Mouse (Mus musculus): ENCODE measurements around the gene Rbck1. TPM values are rescaled to one million over a fixed set of nuclear protein-coding genes. Genes with fewer than 3 reads are reported as not detected.
A peak's percentile ranks its signal among the peaks of the same experiment; 100 is the strongest.
"Not testable (repeated sequence)": the region's sequence is repeated elsewhere in the genome, so short reads cannot be mapped to it uniquely, and the experiment has no call there.

Rbck1 gene
- total RNA-seq, 4 experiments from 2014 or later = 23.7 to 31.7 (median 27.1) TPM

GRCm38 (mm10) chr2:152303781-152304180 is 28.7 kb downstream of the Rbck1 start:
- no peak for DNase-seq (ENCODE audit: low spot score in 2 of 2)

- DNase-seq (ENCODE audit: low spot score in 2 of 2) = no peak
Observed at GRCm38 (mm10) chr2:152302862-152303261, 29.6 kb downstream of the Rbck1 start.

- DNase-seq (ENCODE audit: low spot score in 2 of 2) = no peak
Observed at GRCm38 (mm10) chr2:152294541-152294940, 37.9 kb downstream of the Rbck1 start.

GRCm38 (mm10) chr2:152293727-152294475 is 38.6 kb downstream of the Rbck1 start, which contains the start of gene Tbc1d20:
Gene Tbc1d20, plus strand, starts transcription at chr2:152293828.
- DNase-seq (ENCODE audit: low spot score in 2 of 2) = peak; percentile 77 to 85

DNA sequence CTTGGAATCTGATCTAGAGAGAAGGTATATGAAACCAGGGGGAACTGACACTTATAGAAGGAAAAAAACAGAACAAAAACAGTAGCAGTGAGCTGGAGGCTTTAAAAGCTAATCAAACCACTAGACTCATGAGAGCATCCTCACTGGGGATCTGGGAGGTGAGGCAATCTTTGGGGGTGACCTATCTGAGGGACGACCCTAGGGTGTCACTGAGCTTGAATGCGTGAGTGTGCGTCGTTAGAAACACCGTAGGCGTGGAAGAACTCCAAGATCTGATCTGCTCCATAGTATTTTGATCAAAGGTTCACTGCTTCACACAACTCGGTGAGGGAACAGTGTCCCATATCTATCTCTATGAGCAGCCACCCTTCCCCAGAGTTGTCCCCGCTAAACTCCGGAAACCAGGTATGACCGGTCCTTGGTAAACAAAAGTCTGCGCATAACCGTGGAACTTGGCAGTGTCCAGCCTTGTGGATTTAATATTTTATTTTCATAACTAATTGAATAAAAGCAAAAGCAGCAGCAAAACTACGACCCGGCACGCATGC is 39.2 kb downstream of the Rbck1 start:
- DNase-seq (ENCODE audit: low spot score in 2 of 2) = no peak

DNA sequence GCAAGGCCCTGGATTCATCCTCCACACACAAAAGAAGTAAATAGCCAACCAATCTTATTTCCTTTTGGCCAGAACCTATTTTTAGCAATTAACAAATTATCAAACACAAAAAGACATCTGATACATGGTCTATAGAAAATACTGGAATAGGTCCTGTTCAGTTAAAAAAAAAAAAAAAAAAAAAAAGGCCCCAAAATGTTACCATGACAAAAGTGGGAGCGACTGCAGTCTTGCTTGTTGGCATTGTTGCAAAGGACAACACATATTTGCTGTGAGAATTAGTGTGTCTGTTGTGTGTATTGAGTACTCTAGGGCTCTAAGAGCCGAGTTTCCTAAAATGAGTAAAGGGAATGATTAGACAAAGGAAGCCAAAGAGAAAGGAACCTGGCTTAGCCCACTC is 40.0 kb downstream of the Rbck1 start:
- DNase-seq (ENCODE audit: low spot score in 2 of 2) = no peak

DNA sequence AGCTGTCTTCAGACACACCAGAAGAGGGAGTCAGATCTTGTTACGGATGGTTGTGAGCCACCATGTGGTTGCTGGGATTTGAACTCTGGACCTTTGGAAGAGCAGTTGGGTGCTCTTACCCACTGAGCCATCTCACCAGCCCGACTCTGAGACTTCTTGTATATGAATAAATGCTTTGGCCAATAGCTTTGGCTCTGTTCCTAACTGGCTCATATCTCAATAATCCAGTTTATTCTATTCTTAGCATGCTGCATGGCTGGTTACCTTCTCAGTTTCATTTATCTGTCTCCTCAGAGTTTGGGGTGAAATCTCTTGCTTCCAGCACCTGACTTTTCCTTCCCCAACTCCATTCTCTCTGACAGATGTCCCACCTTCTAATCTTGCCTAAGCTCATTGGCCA is 42.8 kb downstream of the Rbck1 start:
- not testable (repeated sequence) for DNase-seq (ENCODE audit: low spot score in 2 of 2)

DNA sequence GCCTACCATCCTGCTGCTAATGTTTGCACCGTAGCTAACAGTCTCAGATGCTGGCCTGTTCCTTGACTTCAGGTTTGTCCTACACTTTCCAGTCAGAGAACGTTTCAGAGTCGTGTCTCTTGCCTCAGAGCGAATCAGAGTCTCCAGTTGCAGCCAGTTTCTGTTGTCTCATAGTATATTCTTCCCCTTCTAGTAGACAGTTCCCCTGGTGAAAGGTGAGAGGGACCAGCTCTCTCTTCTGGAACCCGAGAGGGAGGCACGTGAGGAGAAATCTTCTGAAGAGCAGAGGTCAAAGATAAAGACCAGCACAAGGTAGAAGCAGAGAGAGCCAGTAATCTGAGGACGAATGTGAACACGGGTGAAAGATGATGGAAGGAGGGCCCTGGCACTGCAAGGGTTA is 44.4 kb downstream of the Rbck1 start:
- no peak for DNase-seq (ENCODE audit: low spot score in 2 of 2)

DNA sequence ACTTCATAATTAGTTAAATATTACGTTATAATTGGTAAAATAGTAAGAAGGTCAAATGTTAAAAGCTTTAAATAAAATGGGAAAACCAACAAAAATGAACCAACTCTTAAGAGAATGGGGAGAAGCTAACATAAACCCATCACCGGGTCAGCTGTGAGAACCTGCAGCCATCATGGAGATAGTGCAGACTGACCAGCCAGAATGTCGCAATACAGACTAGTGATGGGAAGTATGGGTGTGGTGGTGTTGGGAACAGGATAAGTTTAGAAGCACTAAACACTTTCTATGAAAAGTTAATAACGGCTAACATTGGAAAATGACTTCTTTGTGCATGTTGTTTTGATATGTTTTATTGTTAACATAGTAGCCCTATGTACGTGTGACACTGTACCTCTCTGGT is 44.9 kb downstream of the Rbck1 start:
- no peak for DNase-seq (ENCODE audit: low spot score in 2 of 2)

- DNase-seq (ENCODE audit: low spot score in 2 of 2) = no peak
Observed at GRCm38 (mm10) chr2:152281407-152281806, 51.0 kb downstream of the Rbck1 start.

- DNase-seq (ENCODE audit: low spot score in 2 of 2) = no peak
Observed at GRCm38 (mm10) chr2:152273639-152274038, 58.8 kb downstream of the Rbck1 start.

Other genes with a start within 250 kb of the Rbck1 start
- 10 to 100 TPM; 15.2 to 67.0 (median 22.7) TPM for gene Srxn1, start 227.1 kb downstream of the Rbck1 start, total RNA-seq (2022)
- 10 to 100 TPM in 3 of 4 experiments, 1 to 10 TPM in 1; 7.4 to 14.4 (median 10.5) TPM for gene Tcf15, start 189.1 kb downstream of the Rbck1 start, total RNA-seq (2022)
- gene Csnk2a1, start 105.8 kb downstream of the Rbck1 start, total RNA-seq (2022) = 100 to 1,000 TPM in 2 of 4 experiments, 10 to 100 TPM in 2; 92.9 to 110 (median 100) TPM
- gene Tbc1d20, start 38.8 kb downstream of the Rbck1 start, total RNA-seq (2022) = 10 to 100 TPM; 18.4 to 27.9 (median 24.9) TPM
- gene Trib3, start 11.4 kb upstream of the Rbck1 start, total RNA-seq (2022) = 1 to 10 TPM in 2 of 4 experiments, under 1 TPM in 2; 0.58 to 2.0 (median 1.1) TPM
- gene Nrsn2, start 44.0 kb upstream of the Rbck1 start, total RNA-seq (2022) = under 1 TPM in 1 of 4 experiments, not detected in 3; 0.22 TPM
- gene Sox12, start 65.4 kb upstream of the Rbck1 start, total RNA-seq (2022) = under 1 TPM; 0.34 to 0.58 (median 0.49) TPM
- gene Zcchc3, start 82.4 kb upstream of the Rbck1 start, total RNA-seq (2022) = under 1 TPM; 0.46 to 0.88 (median 0.84) TPM
- gene 6820408C15Rik, start 82.9 kb upstream of the Rbck1 start, total RNA-seq (2022) = not detected
- gene Defb23, start 132.0 kb upstream of the Rbck1 start, total RNA-seq (2022) = not detected
- gene Defb20, start 144.4 kb upstream of the Rbck1 start, total RNA-seq (2022) = not detected
- not detected for gene Defb22, start 157.5 kb upstream of the Rbck1 start, total RNA-seq (2022)
- gene Defb26, start 179.0 kb upstream of the Rbck1 start, total RNA-seq (2022) = not detected
- not detected for gene Defb28, start 185.6 kb upstream of the Rbck1 start, total RNA-seq (2022)
- gene Defb29, start 207.4 kb upstream of the Rbck1 start, total RNA-seq (2022) = not detected
- not detected for gene Gm17416, start 236.7 kb upstream of the Rbck1 start, total RNA-seq (2022)
- not detected for gene Defb21, start 240.1 kb upstream of the Rbck1 start, total RNA-seq (2022)
- gene Defb19, start 247.7 kb upstream of the Rbck1 start, total RNA-seq (2022) = not detected